Mouse (Mus musculus): ENCODE measurements around the gene Lmnb2.

Gene Lmnb2

GRCm38 (mm10) chr10:80899591-80900317 is 18.3 kb downstream of the Lmnb2 start:
- DNase-seq = no peak

DNA sequence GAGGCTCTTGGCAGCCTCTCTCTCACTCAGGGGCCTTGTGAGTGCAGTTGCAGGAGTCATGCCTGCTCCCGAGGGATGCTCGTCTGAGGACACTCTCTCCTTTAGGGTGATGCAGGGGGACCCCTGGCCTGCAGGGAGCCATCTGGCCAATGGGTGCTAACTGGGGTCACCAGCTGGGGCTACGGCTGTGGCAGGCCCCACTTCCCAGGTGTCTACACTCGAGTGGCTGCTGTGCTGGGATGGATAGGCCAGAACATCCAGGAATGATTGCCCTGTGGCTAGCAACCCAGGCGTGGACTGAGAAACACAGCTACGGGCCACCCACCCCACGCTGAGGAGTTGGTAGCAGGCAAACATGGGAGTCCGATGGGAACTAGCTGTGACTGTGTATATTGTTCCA is 19.0 kb downstream of the Lmnb2 start:
- DNase-seq = no peak

GRCm38 (mm10) chr10:80897861-80898510 is 20.1 kb downstream of the Lmnb2 start:
- no peak for DNase-seq

GRCm38 (mm10) chr10:80896581-80897485 is 21.2 kb downstream of the Lmnb2 start:
- no peak for DNase-seq

DNA sequence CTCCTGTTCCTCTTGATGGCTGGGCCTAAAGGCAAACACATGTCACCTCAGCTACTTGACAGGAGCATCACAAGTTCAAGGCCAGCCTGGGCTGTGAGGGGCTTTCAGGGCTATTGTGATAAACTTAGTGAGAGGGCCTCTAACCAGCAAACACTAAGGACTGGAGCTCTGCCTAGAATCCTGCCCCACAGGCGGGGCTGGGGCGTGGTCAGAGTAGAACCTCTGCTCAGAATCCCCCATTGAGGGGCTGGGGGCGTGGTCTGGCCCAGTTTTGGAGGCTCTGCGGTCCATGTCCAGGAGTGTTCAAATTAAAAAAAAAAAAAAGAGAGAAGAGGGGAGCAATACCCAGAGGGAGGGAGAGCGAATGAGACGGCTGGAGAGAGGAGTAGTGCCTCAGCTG is 22.3 kb downstream of the Lmnb2 start:
- no peak for DNase-seq

DNA sequence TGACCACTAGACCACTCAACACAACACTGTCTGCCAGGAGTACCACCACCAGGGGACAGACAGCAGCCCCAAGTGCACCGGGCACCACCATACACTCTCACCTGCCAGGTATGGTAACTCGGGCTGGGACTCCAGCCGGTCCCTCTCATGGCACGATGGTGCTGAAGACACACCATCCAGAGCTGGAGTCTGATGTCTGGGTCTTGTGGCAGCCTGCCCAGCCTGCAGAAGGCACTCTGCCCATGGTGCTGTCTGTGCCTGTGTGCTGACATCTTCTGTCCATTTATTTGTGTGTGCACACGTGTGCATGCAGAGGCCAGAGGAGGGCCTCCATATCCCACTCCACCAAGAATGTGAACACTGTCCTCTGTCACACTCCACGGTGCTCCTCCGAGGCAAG is 22.9 kb downstream of the Lmnb2 start:
- no peak for DNase-seq

GRCm38 (mm10) chr10:80887181-80887580 is 30.9 kb downstream of the Lmnb2 start:
- no peak for DNase-seq

DNA sequence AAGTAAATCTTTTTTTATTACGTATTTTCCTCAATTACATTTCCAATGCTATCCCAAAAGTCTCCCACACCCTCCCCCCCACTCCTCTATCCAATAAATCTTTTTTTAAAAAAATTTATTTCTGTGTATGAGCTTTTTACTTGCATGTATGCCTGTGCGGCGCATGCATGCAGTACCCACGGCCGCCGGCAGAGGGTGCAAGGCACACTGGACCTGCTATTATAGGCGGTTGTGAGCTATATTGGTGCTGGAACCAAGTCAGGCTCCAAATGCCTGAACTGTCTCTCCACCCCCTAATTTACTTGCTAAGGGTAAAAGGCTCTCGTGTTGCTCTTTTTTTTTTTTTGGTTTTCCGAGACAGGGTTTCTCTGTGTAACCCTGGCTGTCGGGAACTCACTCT is 36.7 kb downstream of the Lmnb2 start:
- peak; percentile 79 to 81 for DNase-seq

- no peak for DNase-seq
Measured at GRCm38 (mm10) chr10:80880901-80881300, 37.1 kb downstream of the Lmnb2 start.

- DNase-seq = peak; percentile 67 to 69
Measured at GRCm38 (mm10) chr10:80880131-80880641, 37.9 kb downstream of the Lmnb2 start.

GRCm38 (mm10) chr10:80876594-80876993 is 41.5 kb downstream of the Lmnb2 start:
- no peak for DNase-seq

GRCm38 (mm10) chr10:80876028-80876427 is 42.0 kb downstream of the Lmnb2 start:
- DNase-seq = peak; percentile 59 to 62

DNA sequence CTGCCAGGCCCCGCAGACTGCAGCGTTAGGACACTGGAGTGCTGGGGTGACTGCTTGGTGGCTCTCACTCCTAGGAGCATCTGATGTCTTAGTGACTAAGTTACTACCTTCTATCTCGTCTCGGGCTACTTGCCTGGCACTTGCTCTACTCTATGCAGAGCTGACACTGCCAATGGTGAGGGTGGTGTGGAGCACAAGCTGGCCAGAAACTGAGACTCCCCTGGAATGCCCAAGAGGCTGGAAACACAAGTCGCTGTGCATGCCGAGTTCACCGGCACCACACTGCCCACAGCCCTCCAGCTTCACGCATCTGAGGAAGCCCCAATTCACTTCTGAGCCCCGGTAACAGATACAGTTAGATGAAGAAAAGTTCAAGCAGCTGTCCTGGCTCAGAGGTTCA is 44.0 kb downstream of the Lmnb2 start:
- DNase-seq = no peak

DNA sequence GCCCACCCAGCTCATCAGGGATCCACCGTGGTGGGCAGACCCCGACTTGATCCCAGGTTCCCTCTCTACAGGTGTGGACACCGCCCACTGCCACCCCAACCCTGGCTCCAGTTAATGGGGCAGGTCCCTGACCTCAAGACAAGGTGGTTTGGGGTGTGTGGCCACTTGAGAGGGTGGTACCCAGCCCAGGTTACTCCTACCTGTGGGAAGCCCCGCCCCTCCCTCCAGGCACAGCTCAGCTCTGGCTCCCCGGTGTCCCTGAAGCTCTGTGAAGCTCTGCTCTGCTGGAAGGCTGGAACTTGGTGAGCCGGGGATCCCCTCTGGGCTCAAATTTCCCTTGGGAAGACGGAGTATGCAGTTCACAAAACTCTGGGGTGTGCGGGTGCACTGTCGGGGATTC is 46.5 kb downstream of the Lmnb2 start, which contains the start of gene Tmprss9:
Tmprss9 (plus strand) TSS at position 268 of the 400 bp plus-strand sequence.
- DNase-seq = no peak

GRCm38 (mm10) chr10:80870993-80871392 is 47.1 kb downstream of the Lmnb2 start:
- DNase-seq = no peak

DNA sequence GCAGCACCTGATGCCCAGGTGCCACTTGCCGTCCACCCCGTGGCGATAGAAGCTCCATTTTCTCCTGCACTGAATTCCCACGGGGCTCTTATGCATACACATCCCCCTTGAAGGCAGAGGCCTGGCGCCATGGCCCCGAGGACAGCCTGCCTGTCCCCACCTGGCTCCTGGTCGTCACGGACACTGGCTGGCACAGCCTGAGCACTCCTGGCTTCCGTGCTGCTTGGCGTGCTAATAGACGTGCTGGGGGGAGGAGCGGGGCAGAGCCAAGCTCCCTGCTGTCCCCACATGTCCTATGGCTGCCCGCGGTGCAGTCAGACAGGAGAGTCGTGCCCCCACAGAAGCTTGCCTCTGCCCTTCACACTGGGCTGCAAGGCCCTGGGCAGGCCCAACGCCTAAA is 53.6 kb downstream of the Lmnb2 start:
- no peak for DNase-seq

DNA sequence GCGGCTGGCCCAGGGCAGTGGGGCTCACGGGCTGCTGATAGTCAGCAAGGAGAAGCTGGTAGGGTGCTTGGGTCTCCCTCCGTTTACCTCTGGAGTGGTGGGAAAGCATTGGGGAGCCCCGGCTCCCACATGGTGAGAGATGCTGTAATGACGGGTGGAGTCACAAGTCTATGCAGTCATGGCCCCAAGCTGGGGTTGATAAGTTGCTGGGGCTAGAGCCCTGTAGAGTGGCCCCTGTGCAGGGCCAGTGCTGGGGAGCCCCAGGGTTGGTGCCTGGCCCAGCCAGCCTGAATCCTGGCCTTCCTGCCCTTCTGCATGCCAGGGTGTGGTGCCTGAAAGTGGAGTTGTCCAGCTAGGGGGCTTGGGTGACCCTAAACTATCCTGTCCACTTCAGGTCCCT is 55.7 kb downstream of the Lmnb2 start:
- DNase-seq = no peak

GRCm38 (mm10) chr10:80858350-80858935 is 59.6 kb downstream of the Lmnb2 start:
- DNase-seq = no peak

GRCm38 (mm10) chr10:80857848-80858247 is 60.2 kb downstream of the Lmnb2 start:
- DNase-seq = no peak

DNA sequence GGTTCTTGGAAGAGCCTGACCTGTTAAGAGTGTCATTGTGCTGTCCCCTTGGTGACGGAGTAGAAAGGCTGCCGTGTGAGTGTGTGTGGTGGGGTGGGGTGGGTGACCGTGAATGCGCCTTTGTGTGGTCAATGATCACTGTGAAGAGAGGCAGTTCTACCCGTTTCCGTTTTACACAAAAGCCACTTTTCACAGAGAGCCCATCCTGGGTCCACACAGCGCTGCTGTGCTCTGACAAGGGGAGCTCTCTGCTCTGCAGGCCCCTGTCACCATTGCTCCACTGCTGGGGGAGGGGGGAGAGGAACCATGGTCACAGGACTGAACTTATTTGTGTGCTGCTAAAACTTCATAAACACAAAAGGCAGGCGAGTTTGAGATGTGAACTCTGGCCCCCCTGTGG is 60.7 kb downstream of the Lmnb2 start:
- no peak for DNase-seq

DNA sequence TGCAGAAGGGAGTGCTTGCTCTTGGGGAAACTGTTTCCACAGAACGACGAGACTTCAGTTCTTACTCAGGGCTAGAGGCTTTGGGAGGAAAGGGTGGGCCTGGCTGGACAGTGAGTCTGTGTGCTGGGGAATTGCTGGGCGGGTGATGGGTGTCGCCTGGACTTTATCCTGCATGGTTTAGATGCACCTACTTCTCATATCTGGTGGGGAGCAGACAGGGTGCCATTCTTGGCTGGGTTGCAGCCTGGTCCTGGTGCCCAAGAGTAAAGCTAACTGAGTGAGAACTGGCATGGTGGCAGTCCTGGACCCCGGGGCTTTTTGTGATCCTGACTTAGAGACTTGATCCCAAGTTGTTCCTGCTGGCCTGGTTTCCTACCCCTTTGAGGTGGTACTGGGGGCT is 61.1 kb downstream of the Lmnb2 start:
- DNase-seq = no peak

DNA sequence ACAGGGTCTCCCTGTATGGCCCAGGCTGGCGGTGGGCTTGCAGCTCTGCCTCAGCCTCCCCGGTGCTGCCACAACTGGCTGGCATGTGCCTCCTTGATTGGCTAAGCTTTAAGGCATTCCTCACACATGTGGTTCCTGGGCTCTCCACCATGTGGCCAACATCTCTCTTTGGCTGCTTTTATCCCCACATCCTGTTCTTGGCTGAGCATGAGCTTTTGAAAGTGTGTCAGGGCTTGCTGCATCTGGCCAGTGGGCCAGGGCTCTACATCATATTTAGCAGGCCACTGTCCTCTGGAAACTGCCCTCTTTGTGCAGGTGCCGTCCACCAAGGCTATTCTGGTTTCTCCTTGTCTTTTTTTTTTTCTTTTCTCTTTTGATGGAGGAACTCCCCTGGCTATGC is 61.8 kb downstream of the Lmnb2 start:
- DNase-seq = no peak

DNA sequence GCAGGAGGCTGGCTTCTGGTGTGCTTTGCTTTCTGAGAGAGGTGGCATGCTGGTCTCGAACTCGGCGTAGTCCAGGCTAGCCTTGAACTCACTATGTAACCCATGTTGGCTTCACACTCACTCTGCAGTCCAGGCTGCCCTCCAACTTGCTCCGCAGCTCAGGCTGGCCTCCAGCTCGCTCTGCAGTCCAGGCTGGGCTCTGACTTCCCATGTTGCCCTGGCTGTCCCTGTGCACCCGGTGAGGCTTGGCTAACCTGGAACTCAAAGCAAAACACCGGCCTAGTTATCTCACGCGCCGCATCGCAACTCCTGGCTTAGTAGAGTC is 62.3 kb downstream of the Lmnb2 start:
- DNase-seq = no peak

All from thymus, postnatal 36 days (tissue).